Mouse (Mus musculus) kidney, embryonic 15.5 days (tissue): ENCODE measurements around the gene D1Ertd622e. TPM values are rescaled to one million over a fixed set of nuclear protein-coding genes. Genes with fewer than 3 reads are reported as not detected.

Experiments
- ATAC-seq: fragments of 200-750 bp; cut with Nextera tagmentation; replicated peaks from 2 replicates; pipeline ENCODE4 v1.8.0; 2017; ENCODE audit warnings: moderate TSS enrichment; ENCODE audit not compliant: low FRiP score
- H3K27ac ChIP-seq: fragments of 300-500 bp; sonication (generic); 2 replicates; pipeline ENCODE4 v1.5.1; 2015; ENCODE audit warnings: mild to moderate bottlenecking, inconsistent platforms
- H3K27me3 ChIP-seq: fragments of 300-500 bp; sonication (generic); 2 replicates; pipeline ENCODE4 v1.6.1; 2015; ENCODE audit warnings: inconsistent platforms
- H3K36me3 ChIP-seq: fragments of 300-500 bp; sonication (generic); 2 replicates; pipeline ENCODE4 v1.6.1; 2015; ENCODE audit warnings: inconsistent platforms
- H3K4me1 ChIP-seq: fragments of 300-500 bp; sonication (generic); 2 replicates; pipeline ENCODE4 v1.6.1; 2015; ENCODE audit warnings: inconsistent platforms
- H3K4me2 ChIP-seq: fragments of 300-500 bp; sonication (generic); 2 replicates; pipeline ENCODE4 v1.6.1; 2015; ENCODE audit warnings: moderate library complexity, mild to moderate bottlenecking, inconsistent platforms
- H3K4me3 ChIP-seq: fragments of 300-500 bp; sonication (generic); replicated peaks from 2 replicates; pipeline ENCODE4 v1.5.1; 2015; ENCODE audit warnings: mild to moderate bottlenecking, inconsistent platforms
- H3K9ac ChIP-seq: fragments of 300-500 bp; sonication (generic); 2 replicates; pipeline ENCODE4 v1.6.1; 2015; ENCODE audit warnings: mild to moderate bottlenecking, inconsistent platforms
- H3K9me3 ChIP-seq: fragments of 300-500 bp; sonication (generic); replicated peaks from 2 replicates; pipeline ENCODE4 v1.6.1; 2016; ENCODE audit warnings: inconsistent platforms
- WGBS: fragments of 180-500 bp; shearing (Covaris S2); methylation state at CpG from one replicate; pipeline ENCODE4 v1.1.7; 2015; ENCODE audit warnings: mixed read lengths; 5-methylcytosine and 5-hydroxymethylcytosine counted together
- polyA plus RNA-seq: library from polyadenylated mRNA; unstranded; fragments of >200 nt; fragmentation: Nextera tagmentation; extraction: Ambion mirVana; gene quantifications from 2 replicates; pipeline ENCODE4 v1.2.1, GENCODE M21; 2015

D1Ertd622e gene
- polyA plus RNA-seq: 23.2 and 25.7 TPM in 2 replicates

DNA sequence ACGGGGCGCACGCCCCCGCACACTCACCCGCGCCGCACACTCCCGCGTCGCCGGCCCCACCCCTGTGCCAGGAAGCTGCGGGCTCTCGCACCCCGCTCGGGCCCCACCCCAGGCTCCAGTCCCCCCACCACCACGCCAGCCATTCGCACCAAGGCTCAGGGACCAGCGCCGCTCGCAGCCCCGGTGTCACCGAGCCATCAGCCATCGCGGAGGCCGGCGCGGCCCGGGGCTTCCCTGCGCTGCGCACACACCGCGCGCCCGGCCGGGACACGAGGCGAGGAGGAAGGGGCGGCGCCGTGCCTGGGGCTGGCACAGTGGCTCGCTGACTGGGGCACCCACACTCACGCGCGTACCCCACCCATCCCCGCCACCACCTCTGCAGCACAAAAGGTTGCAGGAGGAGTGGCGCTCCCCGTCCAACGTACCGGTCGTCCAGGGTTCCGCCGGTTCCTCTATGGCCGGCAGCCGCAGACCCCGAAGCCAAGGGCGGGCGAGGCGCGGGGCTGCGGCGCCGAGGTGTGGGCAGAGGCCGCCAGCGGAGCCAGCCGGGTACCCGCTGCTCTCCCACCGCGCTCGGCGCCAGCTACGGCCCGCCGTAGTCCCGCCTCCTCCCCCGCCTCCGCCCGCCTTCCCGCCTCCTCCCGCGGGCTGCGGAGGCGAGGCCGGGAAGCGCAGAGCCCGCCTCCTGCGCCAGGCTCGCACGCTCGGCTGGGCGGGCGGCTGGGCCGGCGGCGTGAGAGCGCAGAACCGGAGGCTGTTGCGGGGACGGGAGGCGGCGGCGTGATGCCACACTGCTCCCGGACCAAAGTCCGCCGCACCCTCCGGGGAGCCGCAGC, at the start of gene D1Ertd622e:
Gene D1Ertd622e (minus strand): TSS at position 669 of the 836 bp plus-strand sequence.
- peak within 1 kb of the TSS; percentile 92 for H3K4me3 ChIP-seq
- under 1% methylated on average over 104 of the region's 106 CpGs for WGBS
- H3K27me3 ChIP-seq: no peaks in the 10 kb centered on the region
- H3K9me3 ChIP-seq: no peaks in the 10 kb centered on the region
- peak within 1 kb of the TSS; percentile 75 for H3K9ac ChIP-seq
- H3K4me2 ChIP-seq: peak within 1 kb of the TSS; percentile 93
- H3K36me3 ChIP-seq: no peaks in the 10 kb centered on the region
- H3K4me1 ChIP-seq: peaks cover 33% of the 10 kb centered on the region
- H3K27ac ChIP-seq: peak within 1 kb of the TSS; percentile 92
- peak; percentile 95 for ATAC-seq

DNA sequence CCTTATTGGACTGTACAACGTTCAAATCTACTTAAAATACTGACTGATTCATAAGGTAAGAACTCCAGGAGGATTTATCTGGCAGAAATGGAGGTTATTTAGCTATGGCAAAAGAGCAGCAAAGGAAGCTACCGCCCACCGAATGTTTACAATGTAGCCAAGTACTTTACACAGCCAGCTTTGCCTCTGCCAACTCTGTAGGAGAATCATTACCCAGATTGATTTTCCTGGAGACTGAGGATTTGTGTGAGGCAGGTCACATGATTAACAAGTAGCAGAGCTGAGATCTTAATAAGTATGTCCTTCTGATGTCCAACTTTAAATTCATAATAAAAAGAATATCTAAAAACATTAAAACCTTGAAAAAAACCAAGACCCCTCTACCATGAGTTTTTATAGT, 48.6 kb upstream of the D1Ertd622e start:
- no peak overlapping the region for H3K9ac ChIP-seq
- H3K36me3 ChIP-seq: peaks cover 51% of the 10 kb centered on the region
- H3K27me3 ChIP-seq: no peaks in the 10 kb centered on the region
- no peak overlapping the region for H3K4me3 ChIP-seq
- H3K4me1 ChIP-seq: no peaks in the 10 kb centered on the region
- H3K27ac ChIP-seq: no peak overlapping the region
- no peak overlapping the region for H3K4me2 ChIP-seq
- ATAC-seq: no peak
- WGBS: 95% methylated on average over 3 of the region's 3 CpGs
- H3K9me3 ChIP-seq: no peaks in the 10 kb centered on the region

DNA sequence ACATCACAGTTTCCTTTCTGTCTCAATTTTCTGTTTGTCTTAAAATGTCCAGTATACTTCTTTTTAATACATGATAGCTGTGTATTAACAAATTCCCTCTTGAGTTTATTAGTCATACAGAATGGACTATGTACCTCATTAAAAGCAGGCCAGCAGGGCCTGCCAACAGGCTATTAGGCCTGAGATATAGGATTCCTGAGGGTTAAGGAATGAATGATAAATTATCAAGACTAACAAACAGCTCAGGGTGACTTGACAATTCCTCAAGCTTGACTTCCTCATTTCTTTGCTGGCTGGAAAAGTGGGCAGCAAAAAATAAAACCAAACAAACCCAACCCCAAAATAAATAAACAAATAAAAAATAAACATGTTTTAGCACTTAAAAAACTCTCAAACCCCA, 43.5 kb upstream of the D1Ertd622e start:
- no peaks in the 10 kb centered on the region for H3K4me1 ChIP-seq
- no peaks in the 10 kb centered on the region for H3K9me3 ChIP-seq
- no peaks in the 10 kb centered on the region for H3K27me3 ChIP-seq
- no peak overlapping the region for H3K4me3 ChIP-seq
- no peak overlapping the region for H3K27ac ChIP-seq
- no peak for ATAC-seq
- peaks cover 25% of the 10 kb centered on the region for H3K36me3 ChIP-seq
- no peak overlapping the region for H3K9ac ChIP-seq
- no peak overlapping the region for H3K4me2 ChIP-seq

DNA sequence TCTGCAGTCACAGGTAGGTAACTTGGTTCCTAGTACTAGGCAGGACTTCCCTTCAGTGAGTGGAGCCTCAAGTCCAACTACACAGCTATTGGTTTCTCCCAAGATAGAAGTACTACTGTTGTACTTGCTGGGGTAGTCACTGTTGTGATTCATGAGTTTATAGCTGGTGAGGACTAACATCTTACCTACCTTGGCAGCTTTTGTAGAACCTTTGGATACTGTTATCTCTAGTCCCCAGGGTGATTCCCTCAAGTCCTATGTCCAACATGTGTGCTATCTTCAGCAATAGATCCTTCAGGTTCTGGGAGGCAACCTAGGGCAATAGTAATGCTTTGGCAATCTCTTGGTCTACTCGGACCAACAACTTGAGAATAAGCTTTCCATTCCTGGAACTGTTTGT, 42.8 kb upstream of the D1Ertd622e start:
- no peak overlapping the region for H3K27ac ChIP-seq
- 93% methylated on average over 1 of the region's 1 CpGs for WGBS
- H3K4me3 ChIP-seq: no peak overlapping the region
- no peaks in the 10 kb centered on the region for H3K27me3 ChIP-seq
- H3K9ac ChIP-seq: no peak overlapping the region
- no peaks in the 10 kb centered on the region for H3K4me1 ChIP-seq
- peaks cover 18% of the 10 kb centered on the region for H3K36me3 ChIP-seq
- no peaks in the 10 kb centered on the region for H3K9me3 ChIP-seq
- H3K4me2 ChIP-seq: no peak overlapping the region
- no peak for ATAC-seq

DNA sequence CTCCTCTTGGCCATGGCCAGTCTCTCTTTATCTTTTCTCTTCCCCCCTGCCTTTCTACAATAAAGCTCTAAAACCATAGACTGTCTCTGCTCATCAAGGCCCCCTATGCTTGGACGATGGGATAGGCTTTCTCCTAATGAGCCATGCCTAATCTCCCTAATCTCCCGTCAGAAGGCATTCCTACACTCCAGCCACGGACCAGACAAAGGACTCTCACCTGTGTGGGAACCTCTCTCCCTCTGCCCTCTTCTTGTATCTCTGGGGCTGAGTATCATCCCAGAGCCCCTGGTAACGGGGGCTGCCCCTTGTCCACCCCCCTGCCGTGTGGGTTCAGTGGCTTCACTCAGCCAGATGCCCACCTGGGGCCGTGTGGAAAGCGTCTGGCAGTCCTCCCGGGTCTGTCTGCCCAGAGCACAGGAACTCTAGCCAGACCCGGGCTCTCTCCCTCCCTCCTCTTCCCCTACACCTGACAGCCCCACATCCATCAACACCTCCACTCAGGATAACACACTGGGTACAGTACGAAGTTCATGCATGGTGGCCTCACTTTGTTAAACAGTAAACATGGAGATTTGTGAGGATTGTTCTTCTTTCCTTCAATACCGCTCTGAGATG, 37.2 kb upstream of the D1Ertd622e start:
- 17% methylated on average over 11 of the region's 11 CpGs for WGBS
- H3K27ac ChIP-seq: no peak overlapping the region
- ATAC-seq: peak; percentile 86
- H3K4me3 ChIP-seq: no peak overlapping the region
- H3K4me2 ChIP-seq: peak overlapping the region; percentile 33; the same call in 1 of the 2 replicates
- no peaks in the 10 kb centered on the region for H3K4me1 ChIP-seq
- no peaks in the 10 kb centered on the region for H3K9me3 ChIP-seq
- H3K9ac ChIP-seq: no peak overlapping the region
- H3K36me3 ChIP-seq: no peaks in the 10 kb centered on the region
- H3K27me3 ChIP-seq: no peaks in the 10 kb centered on the region

DNA sequence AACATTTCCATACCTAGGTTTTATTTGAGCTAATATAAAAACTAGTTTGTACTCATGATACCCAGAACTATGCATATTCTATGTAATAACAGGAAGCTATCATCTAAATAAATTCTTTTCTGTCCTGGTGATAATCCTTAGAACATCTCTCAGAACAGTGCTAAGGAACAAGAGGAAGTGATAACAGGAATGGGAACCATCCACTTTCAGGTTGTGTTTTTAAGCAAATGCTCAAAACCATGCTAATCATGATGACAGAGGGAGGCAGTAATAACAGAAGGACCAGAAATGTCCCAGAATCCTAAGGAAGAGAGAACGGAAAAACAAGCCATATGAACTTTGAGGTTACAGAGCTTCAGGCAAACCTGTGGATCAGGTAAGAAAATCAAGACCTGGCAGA, 35.4 kb upstream of the D1Ertd622e start:
- no peaks in the 10 kb centered on the region for H3K4me1 ChIP-seq
- H3K9ac ChIP-seq: no peak overlapping the region
- ATAC-seq: no peak
- no peaks in the 10 kb centered on the region for H3K36me3 ChIP-seq
- no peak overlapping the region for H3K4me3 ChIP-seq
- H3K9me3 ChIP-seq: no peaks in the 10 kb centered on the region
- H3K4me2 ChIP-seq: no peak overlapping the region
- no peaks in the 10 kb centered on the region for H3K27me3 ChIP-seq
- H3K27ac ChIP-seq: no peak overlapping the region
- 93% methylated on average over 1 of the region's 1 CpGs for WGBS

DNA sequence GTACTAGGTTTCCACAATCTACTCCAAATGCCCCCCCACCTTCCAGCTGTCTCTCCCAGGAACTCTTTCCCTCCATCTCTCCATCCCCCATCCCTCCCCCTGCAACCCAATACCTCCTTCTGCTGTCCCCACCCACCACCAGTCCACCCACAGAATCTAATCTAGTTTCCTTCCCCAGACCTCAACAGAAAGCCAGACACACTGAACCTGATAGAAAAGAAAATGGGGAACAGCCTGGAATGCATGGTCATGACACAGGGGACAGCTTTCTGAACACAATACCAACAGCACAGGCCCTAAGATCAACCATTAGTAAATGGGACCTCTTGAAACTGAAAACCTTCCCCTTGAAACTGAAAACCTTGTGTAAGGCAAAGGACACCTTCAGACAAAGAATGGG, 32.0 kb upstream of the D1Ertd622e start:
- Histone ChIP-seq H3K4me2 (no peak overlapping the region), H3K4me1 (no peaks in the 10 kb centered on the region)
- no peak for ATAC-seq

DNA sequence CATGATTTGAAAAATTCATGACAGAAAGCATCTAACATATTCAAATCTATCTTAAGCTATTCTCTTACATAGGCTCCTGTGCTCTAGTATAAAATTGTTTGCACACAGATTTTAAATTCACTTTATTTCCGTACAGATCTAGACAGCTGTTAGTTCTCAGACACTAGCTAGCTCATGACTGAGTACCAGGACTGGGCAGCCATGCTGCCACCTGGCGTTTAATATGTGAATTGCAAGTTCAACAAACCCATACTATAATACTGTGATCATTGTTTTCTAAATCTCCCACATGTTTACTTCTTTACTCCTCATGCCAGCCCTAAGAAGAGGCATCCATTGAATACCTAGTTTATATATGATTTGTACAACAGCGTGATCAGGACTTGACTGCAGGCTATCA, 26.9 kb upstream of the D1Ertd622e start:
- H3K4me2 ChIP-seq: no peak overlapping the region
- H3K4me1 ChIP-seq: no peaks in the 10 kb centered on the region
- no peaks in the 10 kb centered on the region for H3K27me3 ChIP-seq
- no peak; the same call in 1 of the 2 replicates for ATAC-seq
- H3K27ac ChIP-seq: no peak overlapping the region
- no peaks in the 10 kb centered on the region for H3K36me3 ChIP-seq
- H3K9ac ChIP-seq: no peak overlapping the region
- H3K4me3 ChIP-seq: no peak overlapping the region
- 11% methylated on average over 3 of the region's 3 CpGs for WGBS
- H3K9me3 ChIP-seq: no peaks in the 10 kb centered on the region

More for the DNA sequence above, 32.0 kb upstream of the D1Ertd622e start:
- H3K36me3 ChIP-seq: no peaks in the 10 kb centered on the region
- H3K27me3 ChIP-seq: no peaks in the 10 kb centered on the region
- H3K27ac ChIP-seq: no peak overlapping the region
- H3K9ac ChIP-seq: no peak overlapping the region
- no peaks in the 10 kb centered on the region for H3K9me3 ChIP-seq
- H3K4me3 ChIP-seq: no peak overlapping the region

DNA sequence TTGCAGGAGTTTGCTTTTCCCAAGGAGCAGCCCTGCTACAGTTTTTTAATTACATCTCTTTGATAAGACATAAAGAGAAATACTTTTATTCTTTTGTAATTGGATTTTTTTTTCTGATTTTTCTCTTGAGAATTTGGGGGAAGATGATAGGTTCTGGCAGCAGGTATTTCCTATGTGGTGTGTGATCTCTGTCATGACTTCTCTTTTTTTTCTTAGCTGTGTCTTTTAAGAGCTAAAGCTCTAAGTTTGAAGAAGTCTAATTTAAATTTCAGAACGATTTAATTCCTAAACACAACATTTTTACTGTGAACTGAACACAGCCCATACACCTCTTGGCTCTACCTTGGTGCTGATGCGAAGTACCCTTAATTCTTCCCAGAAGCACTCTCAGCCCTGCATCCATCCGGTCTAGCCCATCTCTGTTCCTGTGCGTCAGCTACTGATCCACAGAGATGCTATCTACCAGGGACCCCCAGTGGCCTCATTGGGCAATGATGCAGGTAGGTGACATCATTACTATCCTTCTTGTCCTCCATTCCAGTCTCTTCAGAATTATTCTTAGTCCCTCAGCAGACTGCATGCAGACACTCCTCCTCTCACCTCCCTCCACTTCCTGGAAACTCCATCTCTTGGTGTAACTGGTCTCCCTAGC, 14.8 kb upstream of the D1Ertd622e start:
- Histone ChIP-seq H3K27ac (no peak overlapping the region), H3K4me2 (no peak overlapping the region), H3K4me1 (no peaks in the 10 kb centered on the region), H3K9ac (no peak overlapping the region), H3K36me3 (no peaks in the 10 kb centered on the region), H3K27me3 (no peaks in the 10 kb centered on the region), H3K9me3 (no peaks in the 10 kb centered on the region), H3K4me3 (no peak overlapping the region)
- 70% methylated on average over 4 of the region's 4 CpGs for WGBS
- ATAC-seq: no peak

DNA sequence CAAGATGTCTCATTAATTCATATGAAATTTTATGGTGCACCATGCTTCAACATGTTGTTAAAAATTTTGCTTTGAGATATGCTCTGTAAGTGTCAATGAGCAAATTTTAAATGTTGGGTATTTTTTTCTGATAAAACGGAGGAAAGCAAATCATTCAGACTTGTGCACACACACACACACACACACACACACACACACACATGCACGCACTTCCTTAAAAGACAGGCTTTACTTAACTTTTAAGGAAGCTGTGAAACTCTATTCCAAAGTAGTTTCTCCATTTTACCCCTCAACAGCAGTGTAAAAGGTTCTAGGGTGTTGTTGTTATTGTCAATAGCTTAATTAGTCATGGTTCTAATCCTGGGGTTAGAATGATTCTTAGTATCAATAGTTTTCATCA, 14.2 kb upstream of the D1Ertd622e start:
- H3K9ac ChIP-seq: no peak overlapping the region
- 69% methylated on average over 2 of the region's 2 CpGs for WGBS
- H3K4me2 ChIP-seq: no peak overlapping the region

DNA sequence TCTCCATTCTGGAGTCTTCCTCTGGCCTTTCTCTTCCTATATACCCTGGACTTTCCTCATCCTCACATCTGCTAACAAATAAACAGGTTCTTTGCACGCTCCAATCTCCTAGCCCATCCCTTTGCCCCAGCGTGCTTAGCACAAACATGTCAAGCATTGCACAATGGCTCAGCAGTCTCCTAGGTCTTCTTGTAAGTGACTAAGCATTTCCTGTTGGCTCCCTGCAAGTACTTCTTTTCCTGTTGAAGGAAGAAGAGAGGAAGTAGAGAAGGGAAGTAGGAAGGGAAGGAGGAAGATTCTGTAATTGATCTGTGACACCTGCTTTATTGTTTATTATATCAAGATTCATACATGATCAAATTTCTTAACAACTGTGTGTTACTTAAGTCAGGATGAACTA, 11.0 kb upstream of the D1Ertd622e start:
- WGBS: 70% methylated on average over 2 of the region's 2 CpGs
- H3K4me3 ChIP-seq: no peak overlapping the region
- H3K9ac ChIP-seq: no peak overlapping the region
- no peaks in the 10 kb centered on the region for H3K4me1 ChIP-seq
- ATAC-seq: no peak
- no peaks in the 10 kb centered on the region for H3K9me3 ChIP-seq
- H3K27ac ChIP-seq: no peak overlapping the region
- no peak overlapping the region for H3K4me2 ChIP-seq
- no peaks in the 10 kb centered on the region for H3K36me3 ChIP-seq
- no peaks in the 10 kb centered on the region for H3K27me3 ChIP-seq

More for the DNA sequence above, 14.2 kb upstream of the D1Ertd622e start:
- Histone ChIP-seq H3K36me3 (no peaks in the 10 kb centered on the region), H3K27me3 (no peaks in the 10 kb centered on the region), H3K9me3 (no peaks in the 10 kb centered on the region), H3K4me1 (no peaks in the 10 kb centered on the region), H3K27ac (no peak overlapping the region), H3K4me3 (no peak overlapping the region)
- no peak for ATAC-seq

DNA sequence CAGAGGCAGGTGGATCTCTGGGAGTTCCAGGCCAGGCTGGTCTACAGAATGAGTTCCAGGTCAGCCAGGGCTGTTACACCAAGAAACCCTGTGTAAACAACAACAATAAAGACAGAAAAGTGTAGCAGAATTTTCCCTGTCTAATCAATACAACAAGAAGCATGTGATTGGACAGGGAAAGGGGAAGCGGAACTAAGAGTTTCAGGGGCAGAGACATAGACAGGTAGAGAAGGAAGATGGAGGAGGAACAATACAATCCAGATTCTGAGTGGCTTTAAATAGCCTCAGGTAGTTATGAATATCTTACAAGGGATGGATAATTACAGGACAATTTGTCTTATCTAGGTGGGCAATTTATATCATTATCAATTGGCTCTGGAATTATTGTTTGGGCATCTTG, 5.4 kb upstream of the D1Ertd622e start:
- H3K36me3 ChIP-seq: no peaks in the 10 kb centered on the region
- WGBS: 92% methylated on average over 1 of the region's 1 CpGs

More for the DNA sequence above, 5.4 kb upstream of the D1Ertd622e start:
- Histone ChIP-seq H3K27me3 (no peaks in the 10 kb centered on the region), H3K4me2 (no peak overlapping the region), H3K4me1 (peaks cover 3% of the 10 kb centered on the region; the same call in 1 of the 2 replicates), H3K9ac (no peak overlapping the region), H3K9me3 (no peaks in the 10 kb centered on the region), H3K27ac (no peak overlapping the region), H3K4me3 (no peak overlapping the region)
- ATAC-seq: no peak
